Mouse (Mus musculus) forebrain, embryonic 10.5 days (tissue): ENCODE data around the gene Lrp1. TPM values are rescaled to one million over a fixed set of nuclear protein-coding genes. Genes with fewer than 3 reads are reported as not detected.

ENCODE experiments used
- DNase-seq: peaks from one replicate; pipeline ENCODE4 v3.0.0-alpha.2; 2017; ENCODE audit warnings: low spot score; ENCODE audit errors: extremely low spot score
- H3K27ac ChIP-seq: fragments of 300-500 bp; sonication (generic); 2 replicates; pipeline ENCODE4 v1.5.1; 2016; ENCODE audit warnings: mild to moderate bottlenecking
- H3K27me3 ChIP-seq: fragments of 300-500 bp; sonication (generic); 2 replicates; pipeline ENCODE4 v1.6.1; 2016; ENCODE audit warnings: mild to moderate bottlenecking; ENCODE audit not compliant: poor library complexity, severe bottlenecking
- H3K36me3 ChIP-seq: fragments of 300-500 bp; sonication (generic); replicated peaks from 2 replicates; pipeline ENCODE4 v1.6.1; 2016; ENCODE audit warnings: mild to moderate bottlenecking, moderate library complexity
- H3K4me1 ChIP-seq: fragments of 300-500 bp; sonication (generic); 2 replicates; pipeline ENCODE4 v1.6.1; 2016
- H3K4me3 ChIP-seq: fragments of 300-500 bp; sonication (generic); 2 replicates; pipeline ENCODE4 v1.5.1; 2016; ENCODE audit warnings: mild to moderate bottlenecking, moderate library complexity
- H3K9me3 ChIP-seq: fragments of 300-500 bp; sonication (generic); 2 replicates; pipeline ENCODE4 v1.6.1; 2016; ENCODE audit warnings: mild to moderate bottlenecking, moderate library complexity
- WGBS: fragments of 180-500 bp; shearing (Covaris S2); methylation state at CpG from one replicate; pipeline ENCODE4 v1.1.7; 2016; 5-methylcytosine and 5-hydroxymethylcytosine counted together
- polyA plus RNA-seq: library from polyadenylated mRNA; unstranded; fragments of >200 nt; fragmentation: Nextera tagmentation; extraction: Ambion mirVana; gene quantifications from 2 replicates; pipeline ENCODE4 v1.2.1, GENCODE M21; 2016

Lrp1 gene
- polyA plus RNA-seq, 1 experiment from 2014 or later, result 67.4 TPM

- H3K36me3 ChIP-seq, result no peaks in the 10 kb centered on the region
- no peak for DNase-seq
- peaks cover 85% of the 10 kb centered on the region for H3K4me1 ChIP-seq
- peaks cover 100% of the 10 kb centered on the region for H3K27me3 ChIP-seq
- 2% methylated on average over 17 of the region's 17 CpGs for WGBS
- H3K9me3 ChIP-seq, result no peaks in the 10 kb centered on the region
- 0 out of 2 replicates have a peak overlapping the region, but pooled peaks have one; percentile 22 for H3K27ac ChIP-seq
- H3K4me3 ChIP-seq, result peak overlapping the region; percentile 19; the same call in 1 of the 2 replicates
Observed at GRCm38 (mm10) chr10:127527481-127527880, 93.5 kb downstream of the Lrp1 start.

GRCm38 (mm10) chr10:127526681-127527080 is 94.3 kb downstream of the Lrp1 start:
- under 1% methylated on average over 26 of the region's 26 CpGs for WGBS
- peak overlapping the region; percentile 42 for H3K4me3 ChIP-seq
- no peak overlapping the region for H3K27ac ChIP-seq
- H3K36me3 ChIP-seq, result no peaks in the 10 kb centered on the region
- peak; percentile 72 for DNase-seq
- peaks cover 92% of the 10 kb centered on the region for H3K27me3 ChIP-seq
- no peaks in the 10 kb centered on the region for H3K9me3 ChIP-seq
- peaks cover 81% of the 10 kb centered on the region for H3K4me1 ChIP-seq

- peaks cover 81% of the 10 kb centered on the region for H3K4me1 ChIP-seq
- 2% methylated on average over 26 of the region's 26 CpGs for WGBS
- H3K4me3 ChIP-seq, result peak overlapping the region; percentile 42
- no peak for DNase-seq
- no peaks in the 10 kb centered on the region for H3K36me3 ChIP-seq
- H3K9me3 ChIP-seq, result no peaks in the 10 kb centered on the region
- H3K27ac ChIP-seq, result peak overlapping the region; percentile 35; the same call in 1 of the 2 replicates
- H3K27me3 ChIP-seq, result peaks cover 85% of the 10 kb centered on the region
Observed at GRCm38 (mm10) chr10:127526048-127526447, 94.9 kb downstream of the Lrp1 start.

GRCm38 (mm10) chr10:127524646-127525255 is 96.2 kb downstream of the Lrp1 start:
- under 1% methylated on average over 23 of the region's 23 CpGs for WGBS
- Histone ChIP-seq H3K4me3 (peak overlapping the region; percentile 42), H3K27ac (peak overlapping the region; percentile 32; the same call in 1 of the 2 replicates), H3K36me3 (peaks cover 12% of the 10 kb centered on the region), H3K4me1 (peaks cover 83% of the 10 kb centered on the region), H3K27me3 (peaks cover 85% of the 10 kb centered on the region), H3K9me3 (peaks cover 3% of the 10 kb centered on the region; the same call in 1 of the 2 replicates)
- no peak for DNase-seq

GRCm38 (mm10) chr10:127522088-127522581 is 98.8 kb downstream of the Lrp1 start, which contains the start of gene Shmt2:
Gene Shmt2, minus strand, starts transcription at chr10:127522444.
- Histone ChIP-seq H3K9me3 (peaks cover 11% of the 10 kb centered on the region; the same call in 1 of the 2 replicates), H3K4me3 (peak within 1 kb of the TSS; percentile 69), H3K36me3 (peaks cover 38% of the 10 kb centered on the region), H3K27me3 (peaks cover 85% of the 10 kb centered on the region), H3K4me1 (peaks cover 68% of the 10 kb centered on the region), H3K27ac (peak within 1 kb of the TSS; percentile 87)
- WGBS, result under 1% methylated on average over 21 of the region's 21 CpGs
- DNase-seq, result peak; percentile 89

- Histone ChIP-seq H3K4me1 (peaks cover 68% of the 10 kb centered on the region), H3K36me3 (peaks cover 41% of the 10 kb centered on the region), H3K27ac (peak overlapping the region; percentile 87), H3K9me3 (peaks cover 11% of the 10 kb centered on the region; the same call in 1 of the 2 replicates), H3K4me3 (peak overlapping the region; percentile 69), H3K27me3 (peaks cover 85% of the 10 kb centered on the region)
- 14% methylated on average over 12 of the region's 12 CpGs for WGBS
- no peak for DNase-seq
Observed at GRCm38 (mm10) chr10:127521611-127522080, 99.3 kb downstream of the Lrp1 start.

GRCm38 (mm10) chr10:127520714-127521357 is 100.1 kb downstream of the Lrp1 start:
- H3K9me3 ChIP-seq, result peaks cover 11% of the 10 kb centered on the region; the same call in 1 of the 2 replicates
- peaks cover 41% of the 10 kb centered on the region for H3K36me3 ChIP-seq
- no peak overlapping the region for H3K27ac ChIP-seq
- peak overlapping the region; percentile 69 for H3K4me3 ChIP-seq
- H3K4me1 ChIP-seq, result peaks cover 68% of the 10 kb centered on the region
- peaks cover 85% of the 10 kb centered on the region for H3K27me3 ChIP-seq
- 85% methylated on average over 20 of the region's 20 CpGs for WGBS
- no peak for DNase-seq

GRCm38 (mm10) chr10:127519903-127520713 is 100.8 kb downstream of the Lrp1 start:
- Histone ChIP-seq H3K4me3 (peak overlapping the region; percentile 69; the same call in 1 of the 2 replicates), H3K27ac (no peak overlapping the region), H3K9me3 (peaks cover 11% of the 10 kb centered on the region; the same call in 1 of the 2 replicates), H3K36me3 (peaks cover 41% of the 10 kb centered on the region), H3K4me1 (peaks cover 68% of the 10 kb centered on the region), H3K27me3 (peaks cover 85% of the 10 kb centered on the region)
- 94% methylated on average over 37 of the region's 37 CpGs for WGBS
- DNase-seq, result no peak

GRCm38 (mm10) chr10:127519041-127519701 is 101.8 kb downstream of the Lrp1 start:
- no peak overlapping the region for H3K4me3 ChIP-seq
- peaks cover 85% of the 10 kb centered on the region for H3K27me3 ChIP-seq
- peaks cover 41% of the 10 kb centered on the region for H3K36me3 ChIP-seq
- no peak for DNase-seq
- no peak overlapping the region for H3K27ac ChIP-seq
- H3K9me3 ChIP-seq, result peaks cover 11% of the 10 kb centered on the region; the same call in 1 of the 2 replicates
- H3K4me1 ChIP-seq, result peaks cover 68% of the 10 kb centered on the region
- 93% methylated on average over 26 of the region's 26 CpGs for WGBS

GRCm38 (mm10) chr10:127517941-127518340 is 103.0 kb downstream of the Lrp1 start:
- Histone ChIP-seq H3K4me1 (peaks cover 79% of the 10 kb centered on the region), H3K4me3 (no peak overlapping the region), H3K9me3 (peaks cover 11% of the 10 kb centered on the region; the same call in 1 of the 2 replicates), H3K36me3 (peaks cover 41% of the 10 kb centered on the region), H3K27ac (no peak overlapping the region), H3K27me3 (peaks cover 85% of the 10 kb centered on the region)
- no peak for DNase-seq
- 94% methylated on average over 22 of the region's 22 CpGs for WGBS

GRCm38 (mm10) chr10:127516576-127517260 is 104.2 kb downstream of the Lrp1 start:
- peaks cover 11% of the 10 kb centered on the region; the same call in 1 of the 2 replicates for H3K9me3 ChIP-seq
- H3K27me3 ChIP-seq, result peaks cover 93% of the 10 kb centered on the region
- H3K4me1 ChIP-seq, result peaks cover 83% of the 10 kb centered on the region
- peak overlapping the region; percentile 78 for H3K27ac ChIP-seq
- 6% methylated on average over 30 of the region's 30 CpGs for WGBS
- peak overlapping the region; percentile 40 for H3K4me3 ChIP-seq
- DNase-seq, result peak; percentile 53
- peaks cover 41% of the 10 kb centered on the region for H3K36me3 ChIP-seq
